Mouse (Mus musculus) heart, postnatal 0 days (tissue): ENCODE data around the gene Nol3.

Experiments
- CTCF ChIP-seq: IDR thresholded peaks from 2 replicates; pipeline ENCODE4 v1.5.1; 2016; ENCODE audit warnings: antibody characterized with exemption, control low read depth, low read depth
- EP300 ChIP-seq: IDR thresholded peaks from 2 replicates; pipeline ENCODE4 v1.6.1; 2016; ENCODE audit warnings: antibody characterized with exemption, low read depth

GRCm38 (mm10) chr8:105269461-105269947, 6.4 kb upstream of the Nol3 start, which contains the start of gene Hsf4:
- TF ChIP-seq CTCF: no peak
- no peak for TF ChIP-seq EP300
